Mouse (Mus musculus) macrophage (primary cell): Measurements from ENCODE around the gene Epn3. TPM values are rescaled to one million over a fixed set of nuclear protein-coding genes. Genes with fewer than 3 reads are reported as not detected.

Experiments
- H3K27ac ChIP-seq: fragments of 350-480 bp; formaldehyde crosslinking; 2 replicates; pipeline ENCODE4 v1.9.0; 2021
- H3K36me3 ChIP-seq: fragments of 350-480 bp; formaldehyde crosslinking; 2 replicates; pipeline ENCODE4 v1.9.0; 2021; ENCODE audit errors: inconsistent target
- H3K4me3 ChIP-seq: fragments of 350-480 bp; formaldehyde crosslinking; 2 replicates; pipeline ENCODE4 v1.9.0; 2021; ENCODE audit errors: inconsistent target
- H3K79me2 ChIP-seq: fragments of 350-480 bp; formaldehyde crosslinking; 2 replicates; pipeline ENCODE4 v1.9.0; 2021; ENCODE audit errors: inconsistent target
- WGBS: methylation state at CpG from one replicate; pipeline ENCODE4 v1.1.7; 2026; ENCODE audit warnings: inconsistent platforms; ENCODE audit not compliant: missing documents; 5-methylcytosine and 5-hydroxymethylcytosine counted together
- polyA plus RNA-seq: library from polyadenylated mRNA; stranded (reverse); fragments of 250-400 nt; gene quantifications from 3 replicates; pipeline ENCODE4 v1.2.4, GENCODE M21; 2018; ENCODE audit warnings: inconsistent platforms

The Epn3 gene
- polyA plus RNA-seq, 1 experiment from 2014 or later: not detected

- WGBS: 78% methylated on average over 7 of the region's 9 CpGs
- Histone ChIP-seq H3K4me3 (no peak overlapping the region), H3K36me3 (no peaks in the 10 kb centered on the region), H3K27ac (no peak overlapping the region), H3K79me2 (no peaks in the 10 kb centered on the region)
Observed at GRCm38 (mm10) chr11:94484636-94485035, 15.1 kb downstream of the Epn3 start.

- Histone ChIP-seq H3K79me2 (no peaks in the 10 kb centered on the region), H3K4me3 (no peak overlapping the region), H3K36me3 (no peaks in the 10 kb centered on the region), H3K27ac (no peak overlapping the region)
- 71% methylated on average over 14 of the region's 14 CpGs for WGBS
Observed at GRCm38 (mm10) chr11:94483921-94484320, 15.9 kb downstream of the Epn3 start.

DNA sequence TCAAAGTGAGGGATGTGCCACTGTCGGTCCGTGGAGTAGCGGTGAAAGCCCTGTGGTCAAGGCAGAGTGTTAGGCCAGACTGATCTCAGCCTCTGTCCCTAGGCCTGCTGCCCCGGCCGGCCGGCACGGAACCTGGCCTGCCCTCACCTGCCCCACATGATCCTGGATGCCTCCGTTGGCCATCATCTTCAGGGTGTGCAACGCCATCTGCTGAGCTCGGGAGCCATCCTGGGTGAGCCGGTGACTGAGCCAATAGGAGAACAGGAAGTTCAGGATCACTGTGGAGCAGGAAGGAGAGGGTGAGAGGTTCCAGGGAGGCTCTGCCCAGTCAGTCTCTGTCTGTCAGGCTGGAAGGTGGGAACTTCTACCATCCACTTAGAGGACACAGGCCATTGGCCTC is 16.3 kb downstream of the Epn3 start:
- H3K27ac ChIP-seq: no peak overlapping the region
- 97% methylated on average over 11 of the region's 11 CpGs for whole genome bisulfite sequencing
- no peaks in the 10 kb centered on the region for H3K79me2 ChIP-seq
- H3K36me3 ChIP-seq: no peaks in the 10 kb centered on the region
- H3K4me3 ChIP-seq: no peak overlapping the region

- 95% methylated on average over 11 of the region's 11 CpGs for WGBS
- H3K27ac ChIP-seq: no peak overlapping the region
- H3K79me2 ChIP-seq: no peaks in the 10 kb centered on the region
- no peaks in the 10 kb centered on the region for H3K36me3 ChIP-seq
- no peak overlapping the region for H3K4me3 ChIP-seq
Observed at GRCm38 (mm10) chr11:94482738-94483137, 17.0 kb downstream of the Epn3 start.

DNA sequence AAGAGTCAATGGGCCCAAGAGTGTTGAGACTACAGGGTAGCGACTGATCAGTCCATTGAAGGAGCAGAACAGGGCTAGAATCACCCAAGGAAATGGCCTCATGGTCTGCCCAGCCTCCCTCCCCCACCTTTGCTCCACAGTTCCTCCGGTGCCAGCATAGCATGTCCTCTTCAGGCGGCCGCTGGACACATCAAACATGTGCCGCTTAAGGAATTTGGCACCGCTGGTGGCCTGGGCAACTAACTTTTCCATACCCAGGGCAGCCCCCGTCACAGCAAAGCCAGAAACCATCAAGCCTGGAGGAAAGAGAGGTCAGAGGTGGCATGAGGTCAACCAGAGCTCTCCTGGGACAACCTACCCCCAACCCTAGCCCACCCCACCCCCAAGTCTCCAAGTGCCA is 17.8 kb downstream of the Epn3 start:
- H3K79me2 ChIP-seq: no peaks in the 10 kb centered on the region
- no peak overlapping the region for H3K27ac ChIP-seq
- no peak overlapping the region for H3K4me3 ChIP-seq
- no peaks in the 10 kb centered on the region for H3K36me3 ChIP-seq
- 95% methylated on average over 7 of the region's 7 CpGs for WGBS

DNA sequence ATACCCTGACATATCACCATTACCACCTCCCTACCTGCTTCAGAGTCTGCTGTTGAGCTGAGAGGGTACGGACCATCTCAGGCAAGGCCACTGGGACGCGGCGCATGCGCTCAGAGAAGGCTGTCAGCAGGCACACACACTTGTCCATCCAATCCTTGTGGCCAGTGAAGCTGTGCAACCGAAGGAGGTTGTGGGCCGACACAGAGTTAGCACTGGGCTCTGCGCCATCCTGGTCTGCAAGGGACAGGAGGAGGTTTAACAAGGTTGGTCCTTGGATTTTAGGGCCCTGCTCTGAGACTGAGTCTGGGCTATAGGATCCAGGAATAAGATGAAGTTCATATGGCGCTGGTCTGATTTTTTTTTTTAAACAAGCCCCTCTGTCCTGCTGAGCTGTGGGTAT is 19.4 kb downstream of the Epn3 start:
- WGBS: 95% methylated on average over 9 of the region's 9 CpGs
- Histone ChIP-seq H3K4me3 (no peak overlapping the region), H3K27ac (no peak overlapping the region), H3K36me3 (no peaks in the 10 kb centered on the region), H3K79me2 (no peaks in the 10 kb centered on the region)

- Histone ChIP-seq H3K36me3 (no peaks in the 10 kb centered on the region), H3K27ac (no peak overlapping the region), H3K4me3 (no peak overlapping the region), H3K79me2 (no peaks in the 10 kb centered on the region)
- 72% methylated on average over 6 of the region's 6 CpGs for WGBS
Observed at GRCm38 (mm10) chr11:94477651-94478050, 22.1 kb downstream of the Epn3 start.

GRCm38 (mm10) chr11:94475722-94476121 is 24.1 kb downstream of the Epn3 start:
- 35% methylated on average over 11 of the region's 11 CpGs for WGBS
- no peak overlapping the region for H3K27ac ChIP-seq
- H3K79me2 ChIP-seq: no peaks in the 10 kb centered on the region
- H3K36me3 ChIP-seq: no peaks in the 10 kb centered on the region
- H3K4me3 ChIP-seq: no peak overlapping the region

DNA sequence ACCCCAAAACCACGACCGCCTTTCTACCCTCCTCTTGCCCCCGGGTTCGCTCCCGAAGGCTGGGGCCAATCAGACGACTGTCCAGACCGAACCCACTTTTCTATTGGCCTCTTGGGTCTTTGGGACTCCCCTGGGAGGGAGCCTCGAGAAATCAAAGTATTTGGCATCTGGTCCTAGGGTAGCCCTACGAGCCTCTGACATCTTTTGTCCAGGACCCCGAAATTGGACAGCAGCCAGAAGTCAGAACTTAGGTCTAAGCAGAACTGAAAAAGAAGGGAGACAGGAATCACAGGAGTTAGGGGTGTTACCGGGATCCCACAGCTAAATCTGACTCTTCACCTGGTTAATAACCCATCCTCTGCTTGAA is 25.2 kb downstream of the Epn3 start:
- no peak overlapping the region for H3K27ac ChIP-seq
- H3K36me3 ChIP-seq: no peaks in the 10 kb centered on the region
- no peaks in the 10 kb centered on the region for H3K79me2 ChIP-seq
- 2% methylated on average over 11 of the region's 11 CpGs for WGBS
- no peak overlapping the region for H3K4me3 ChIP-seq

DNA sequence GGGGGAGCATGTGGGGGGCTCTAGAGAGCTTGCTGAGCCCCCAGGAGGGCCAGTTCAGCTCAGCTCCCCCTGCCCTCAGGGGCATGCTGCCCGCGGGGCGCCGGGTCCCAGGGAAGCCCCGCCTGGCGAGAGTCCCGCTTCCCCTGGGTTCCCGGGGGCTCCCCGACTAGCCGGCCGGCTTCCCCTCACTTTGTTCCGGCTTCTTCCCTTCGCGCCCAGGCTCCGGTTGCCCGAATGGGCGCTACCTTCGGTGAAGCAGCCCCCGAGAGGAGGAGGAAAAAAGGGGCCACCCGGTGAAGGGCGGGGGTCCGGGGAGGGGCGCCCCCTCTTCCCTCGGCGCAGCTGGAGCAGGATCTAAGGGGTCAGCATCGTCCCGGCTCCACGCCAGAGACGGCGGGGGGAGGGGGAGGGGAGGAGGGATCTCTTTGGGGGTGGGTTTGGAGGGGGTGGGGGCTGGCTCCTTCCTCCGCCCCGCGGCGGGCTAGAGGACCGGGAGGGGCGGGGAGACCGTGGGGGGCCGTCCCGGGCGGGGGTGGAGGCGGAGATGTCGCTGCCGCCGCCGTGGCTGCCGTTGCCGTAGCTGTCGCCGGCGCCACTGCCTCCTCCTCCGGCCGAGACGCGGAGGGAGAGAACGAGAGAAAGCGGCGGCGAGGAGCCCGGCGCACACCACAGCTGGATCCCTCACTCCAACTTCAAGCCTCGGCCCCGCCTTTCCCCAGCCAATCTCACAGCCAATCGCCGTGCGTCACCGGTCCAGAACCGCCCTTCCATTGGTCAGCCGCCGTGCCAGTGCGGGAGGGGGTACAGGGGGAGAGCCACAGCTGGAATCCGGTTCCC is 25.8 kb downstream of the Epn3 start, which contains the start of gene Cacna1g:
TSS of gene Cacna1g (minus strand) at position 492 of the 837 bp plus-strand sequence.
- Histone ChIP-seq H3K4me3 (no peak within 1 kb of the TSS), H3K36me3 (no peaks in the 10 kb centered on the region), H3K79me2 (no peaks in the 10 kb centered on the region), H3K27ac (no peak within 1 kb of the TSS)
- WGBS: under 1% methylated on average over 54 of the region's 71 CpGs

GRCm38 (mm10) chr11:94472916-94473706 is 26.7 kb downstream of the Epn3 start:
- Histone ChIP-seq H3K4me3 (no peak overlapping the region), H3K27ac (no peak overlapping the region), H3K36me3 (no peaks in the 10 kb centered on the region), H3K79me2 (no peaks in the 10 kb centered on the region)
- WGBS: 2% methylated on average over 47 of the region's 52 CpGs

DNA sequence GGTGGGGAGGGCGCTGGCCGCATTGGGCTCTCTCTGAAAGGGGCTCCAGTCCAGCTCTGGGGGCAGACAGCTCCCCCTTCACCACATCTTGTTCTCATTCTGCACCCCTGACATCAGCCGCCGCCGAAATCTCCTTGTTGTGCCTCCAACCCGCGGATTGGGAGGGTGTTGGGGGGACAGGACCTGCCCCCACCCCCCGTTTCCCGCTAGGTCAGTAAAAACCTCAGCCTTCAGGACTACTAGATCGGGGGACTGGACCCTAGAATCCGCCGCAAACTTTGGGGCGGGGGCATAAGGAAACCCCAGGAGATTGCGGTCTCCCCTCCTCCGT is 27.2 kb downstream of the Epn3 start:
- no peak overlapping the region for H3K4me3 ChIP-seq
- H3K36me3 ChIP-seq: no peaks in the 10 kb centered on the region
- no peak overlapping the region for H3K27ac ChIP-seq
- WGBS: under 1% methylated on average over 15 of the region's 15 CpGs
- H3K79me2 ChIP-seq: no peaks in the 10 kb centered on the region

GRCm38 (mm10) chr11:94471740-94472584 is 27.8 kb downstream of the Epn3 start:
- no peak overlapping the region for H3K27ac ChIP-seq
- WGBS: 6% methylated on average over 16 of the region's 17 CpGs
- H3K36me3 ChIP-seq: no peaks in the 10 kb centered on the region
- no peaks in the 10 kb centered on the region for H3K79me2 ChIP-seq
- H3K4me3 ChIP-seq: no peak overlapping the region

DNA sequence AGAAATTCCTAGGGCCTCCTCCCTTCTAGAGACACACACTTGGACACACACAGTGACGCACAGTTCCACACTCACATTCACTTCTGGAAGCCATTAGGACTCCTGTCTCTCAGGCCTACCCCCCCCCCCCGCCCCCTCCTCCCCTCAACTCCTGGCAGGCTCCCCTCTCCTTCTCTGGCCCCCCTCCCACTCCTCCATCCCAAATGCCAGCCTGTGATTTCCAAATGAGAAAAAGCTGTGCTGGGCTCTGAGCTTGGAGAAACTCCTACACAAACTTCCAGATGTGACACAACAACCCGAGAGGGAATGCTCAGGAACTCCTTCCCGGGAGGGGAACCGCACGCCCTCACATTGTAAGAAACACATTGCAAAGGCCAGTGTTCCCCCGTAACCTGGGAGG is 29.4 kb downstream of the Epn3 start:
- Histone ChIP-seq H3K4me3 (no peak overlapping the region), H3K27ac (no peak overlapping the region), H3K36me3 (no peaks in the 10 kb centered on the region), H3K79me2 (no peaks in the 10 kb centered on the region)
- WGBS: 84% methylated on average over 6 of the region's 7 CpGs
